Mouse (Mus musculus): ENCODE data around the gene Luc7l3.
A peak's percentile ranks its signal among the peaks of the same experiment; 100 is the strongest.

Gene Luc7l3

DNA sequence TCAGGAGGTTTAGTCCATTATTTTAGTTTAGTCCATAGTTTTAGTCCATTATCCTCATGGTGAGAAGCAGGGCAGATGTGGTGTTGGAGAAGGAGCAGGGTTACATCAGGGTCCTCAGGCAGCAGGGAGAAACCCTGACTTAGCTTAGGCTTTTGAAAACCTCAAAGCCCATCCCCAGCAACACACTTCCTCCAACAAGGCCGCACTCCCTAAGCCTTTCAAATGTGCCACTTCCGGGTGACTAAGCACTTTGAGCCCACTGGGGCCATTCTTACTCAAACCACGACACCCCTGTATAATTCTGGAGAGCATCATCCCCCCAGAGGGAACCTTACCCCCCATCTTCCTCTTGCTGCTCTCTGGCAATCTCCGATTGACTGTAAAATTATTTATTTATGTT lies 62.0 kb downstream of the Luc7l3 start:
- peak; percentile 22 for DNase-seq (ENCODE audit: low read depth, low spot score)

- no peak for DNase-seq (ENCODE audit: low read depth, low spot score)
These were observed 63.8 kb downstream of the Luc7l3 start for GRCm38 (mm10) chr11:94257987-94258386.

GRCm38 (mm10) chr11:94255733-94256132 lies 66.1 kb downstream of the Luc7l3 start:
- DNase-seq (ENCODE audit: low read depth, low spot score), result no peak

DNA sequence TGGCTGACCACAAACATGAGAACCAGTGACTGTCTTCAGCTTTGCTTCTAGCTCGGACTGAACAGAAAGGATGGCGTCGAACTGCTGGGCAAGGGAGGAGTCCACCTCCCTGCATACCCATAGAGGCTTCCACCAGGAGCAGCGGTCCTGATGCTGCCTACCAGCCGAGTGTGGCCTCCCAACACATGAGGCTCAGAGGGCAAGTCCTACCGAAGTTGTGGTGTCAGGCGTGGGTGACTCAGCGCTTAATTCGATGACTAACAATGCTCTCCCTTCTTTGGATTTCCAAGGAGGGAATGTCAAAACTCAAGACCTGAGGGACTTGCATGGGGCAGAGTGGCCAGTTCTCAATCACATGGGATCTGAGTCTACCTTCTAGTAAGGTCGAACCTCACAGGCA lies 68.1 kb downstream of the Luc7l3 start:
- DNase-seq (ENCODE audit: low read depth, low spot score), result no peak

DNA sequence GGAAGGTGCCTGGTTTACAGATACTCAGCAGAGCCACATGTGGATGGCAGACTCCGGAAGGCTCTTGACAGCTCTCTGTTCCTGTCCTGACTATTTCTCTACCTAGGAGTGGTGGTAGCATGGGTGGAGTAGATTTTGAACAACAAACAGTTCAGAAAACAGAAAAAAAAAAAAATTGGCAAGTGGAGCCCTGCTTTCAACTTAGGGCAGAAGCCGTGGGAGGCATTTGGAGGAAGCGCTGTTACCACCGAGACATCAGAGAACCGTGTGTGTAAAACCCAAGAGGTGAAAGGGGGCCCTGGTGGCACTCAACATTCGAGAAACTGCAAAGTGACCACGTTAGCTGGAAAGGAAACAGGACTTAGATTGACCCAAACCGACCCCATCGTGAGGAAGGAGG lies 68.6 kb downstream of the Luc7l3 start:
- peak; percentile 21 for DNase-seq (ENCODE audit: low read depth, low spot score)

- no peak for DNase-seq (ENCODE audit: low read depth, low spot score)
These were observed 75.1 kb downstream of the Luc7l3 start for GRCm38 (mm10) chr11:94246789-94247061.

DNA sequence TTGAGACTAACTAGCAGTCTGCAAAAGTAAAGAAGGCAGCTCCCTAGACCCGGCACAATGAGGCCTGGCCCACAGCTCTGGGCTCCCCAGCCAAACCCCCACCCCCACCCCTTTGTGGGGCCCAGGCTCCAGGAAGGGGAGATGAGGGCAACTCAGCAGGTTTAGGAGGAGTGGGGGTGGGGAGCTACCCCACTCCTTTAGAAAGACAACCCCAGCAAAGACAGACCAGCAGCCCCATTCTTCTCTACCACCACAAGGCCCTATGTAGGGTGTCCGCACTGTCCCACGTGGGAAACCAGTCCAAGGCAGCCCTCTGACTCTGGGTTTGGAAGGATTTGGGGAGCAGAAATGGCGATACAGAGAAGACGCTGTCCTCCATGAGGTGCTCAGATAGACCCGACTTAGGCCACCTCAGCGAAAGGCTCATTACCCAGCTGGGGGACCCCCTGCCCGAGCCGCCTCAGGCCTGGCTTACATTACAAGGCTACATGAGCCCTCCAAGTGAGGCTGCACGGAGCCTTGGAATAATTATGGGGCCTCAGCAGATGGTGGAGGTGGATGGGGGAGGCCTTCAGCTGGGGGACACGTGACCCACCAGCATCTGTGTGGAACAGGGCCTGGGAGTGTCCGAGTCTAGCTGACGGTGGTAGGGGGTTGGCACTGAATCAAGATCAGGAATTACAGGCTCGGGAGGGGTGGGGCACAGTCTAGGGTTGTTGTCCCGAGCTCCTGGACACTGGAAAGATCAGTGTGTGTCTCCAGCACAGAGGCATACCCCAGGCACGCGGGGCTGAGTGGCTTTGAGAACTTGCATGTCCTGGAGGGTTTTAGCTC lies 75.6 kb downstream of the Luc7l3 start, which contains the start of gene Wfikkn2:
TSS of gene Wfikkn2 (minus strand) at position 51 of the 834 bp plus-strand sequence.
- no peak for DNase-seq (ENCODE audit: low read depth, low spot score)

DNA sequence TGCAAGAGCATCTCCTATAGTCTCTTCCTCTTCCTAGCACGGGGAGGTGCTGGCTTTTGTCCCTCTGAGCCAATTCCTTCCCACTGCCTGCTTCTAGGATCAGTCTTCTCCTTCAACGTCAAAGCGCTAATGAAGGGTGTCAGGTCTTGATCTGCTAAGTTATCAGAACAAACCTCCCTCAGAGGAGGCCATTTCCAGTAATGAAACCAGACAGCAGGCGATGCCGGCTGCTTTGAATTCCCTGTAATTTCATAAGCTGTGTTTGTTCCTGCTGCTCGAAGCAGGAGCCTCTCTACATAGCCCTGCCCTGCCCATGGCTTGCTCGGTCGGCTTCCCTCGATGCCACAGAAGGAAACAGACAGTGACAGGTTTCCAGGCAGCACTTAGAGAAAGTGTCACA lies 77.4 kb downstream of the Luc7l3 start:
- no peak for DNase-seq (ENCODE audit: low read depth, low spot score)

- DNase-seq (ENCODE audit: low read depth, low spot score), result peak; percentile 58
These were observed 78.2 kb downstream of the Luc7l3 start for GRCm38 (mm10) chr11:94243422-94244180.

DNA sequence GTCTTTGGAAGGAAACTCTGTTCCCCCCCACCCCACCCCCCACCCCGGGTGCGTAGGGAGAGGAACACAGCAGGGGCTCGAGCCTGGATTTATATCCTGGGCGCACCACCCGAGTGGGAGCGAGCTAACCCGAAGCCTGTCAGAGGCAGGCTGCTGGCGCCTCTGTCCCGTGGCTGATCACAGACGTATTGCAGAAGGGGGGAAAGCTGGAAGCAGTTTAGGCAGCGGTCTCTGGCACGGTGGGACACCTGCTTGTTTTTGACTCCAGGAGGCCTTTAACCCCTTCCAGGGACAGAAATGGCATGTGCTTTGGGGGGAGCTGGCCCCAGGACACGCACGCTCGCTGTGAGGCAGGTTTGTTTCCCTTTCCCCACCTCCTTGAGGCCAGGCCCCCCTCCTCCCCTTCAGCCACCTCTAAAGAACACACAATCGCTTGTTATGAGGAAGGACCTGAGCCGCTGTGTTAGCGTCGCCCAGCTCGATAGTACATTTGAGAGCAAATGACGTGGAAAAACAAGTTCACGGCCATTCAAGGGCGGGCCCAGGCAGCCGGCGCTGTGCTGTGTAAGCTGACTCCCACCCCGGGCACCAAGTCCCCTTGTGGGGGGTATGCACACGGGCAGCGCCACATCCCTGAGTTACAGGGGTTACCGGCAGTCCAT lies 78.9 kb downstream of the Luc7l3 start:
- DNase-seq (ENCODE audit: low read depth, low spot score), result peak; percentile 35

GRCm38 (mm10) chr11:94239706-94240105 lies 82.1 kb downstream of the Luc7l3 start:
- no peak for DNase-seq (ENCODE audit: low read depth, low spot score)

DNA sequence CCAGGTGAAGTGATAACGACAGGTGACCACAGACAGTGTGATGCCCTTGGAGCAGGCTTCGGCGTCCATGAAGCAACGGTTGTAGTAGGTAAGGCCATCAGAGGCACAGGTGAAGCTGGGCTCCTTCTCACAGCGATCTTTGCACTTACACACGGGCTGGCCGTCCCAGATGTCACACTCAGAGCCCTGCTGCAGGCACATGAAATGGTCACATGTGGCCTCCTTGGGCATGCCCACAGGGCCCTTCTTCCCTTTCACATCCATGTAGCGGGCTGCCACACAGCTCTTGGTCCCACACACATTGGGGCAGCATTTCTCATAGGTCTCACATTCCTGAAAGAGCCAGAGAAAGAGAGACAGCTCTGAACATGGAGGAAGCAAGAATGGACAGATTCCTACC lies 83.0 kb downstream of the Luc7l3 start:
- DNase-seq (ENCODE audit: low read depth, low spot score), result no peak
